14 mouse cellular contexts compared by ENCODE assay signal in genomic region chr15:12368357-12368756, GRCm38 (mm10). TPM values are rescaled to one million over a fixed set of nuclear protein-coding genes. Genes with fewer than 3 reads are reported as not detected.
DNase-seq lines count a peak whose midpoint lies in the region; ATAC-seq and TF ChIP-seq lines count a peak whose summit lies in the region.
"Had no signal": no experiment of that assay in that cellular context is flagged by ENCODE, and none has a peak within 500 bp of the region (broad histone marks: within the 10 kb centered on the region; RNA-seq: fewer than 3 reads in every experiment).

No protein-coding gene starts in this region.

- H3K4me1 ChIP-seq in heart, embryonic 14.5 days (ENCODE audit: control insufficient read depth in 2 of 2, insufficient read depth in 2 of 2, low read length in 2 of 2), result peaks cover 15 to 16% of the 10 kb centered on the region in 2 experiments
- H3K4me1 ChIP-seq in MEL (ENCODE audit: control insufficient read depth in 1 of 2, insufficient read depth in 2 of 2, low read length in 2 of 2), result peaks cover 22 to 45% of the 10 kb centered on the region in 2 experiments
- peaks cover 17% of the 10 kb centered on the region; the same call in 1 of the 2 replicates for H3K4me1 ChIP-seq in heart, postnatal 0 days (ENCODE audit: control insufficient read depth, insufficient read depth)
- peaks cover 29% of the 10 kb centered on the region for H3K4me1 ChIP-seq in liver, embryonic 16.5 days (ENCODE audit: control insufficient read depth, low read depth, low read length)
- H3K4me1 ChIP-seq in forebrain, embryonic 16.5 days (replicated peaks; ENCODE audit: control insufficient read depth, insufficient read depth, low read length), result peaks cover 36% of the 10 kb centered on the region

- no peak for ATAC-seq in heart, embryonic 14.5 days (ENCODE audit: insufficient number of reproducible peaks, insufficient read depth, low FRiP score, low read depth)
- no peak for ATAC-seq in heart, postnatal 0 days (ENCODE audit: insufficient read depth, low read depth)
- no peak for ATAC-seq in liver, embryonic 16.5 days (ENCODE audit: low read depth)
- ATAC-seq in forebrain, embryonic 16.5 days, result no peak

- peak overlapping the region; percentile 37; the same call in 1 of the 2 replicates for H3K4me2 ChIP-seq in heart, embryonic 14.5 days (ENCODE audit: low read length)
- no peak overlapping the region for H3K4me2 ChIP-seq in heart, postnatal 0 days (ENCODE audit: low read depth, low read length)
- peak overlapping the region; percentile 56; the same call in 1 of the 2 replicates for H3K4me2 ChIP-seq in liver, embryonic 16.5 days (ENCODE audit: low read depth, low read length)
- no peak overlapping the region for H3K4me2 ChIP-seq in forebrain, embryonic 16.5 days (ENCODE audit: low read length)
- H3K4me2 ChIP-seq: hindbrain, embryonic 15.5 days; limb, embryonic 13.5 days; neural tube, embryonic 12.5 days had no signal

- no peak overlapping the region for H3K9ac ChIP-seq in heart, embryonic 14.5 days (ENCODE audit: low read length)
- H3K9ac ChIP-seq in MEL (ENCODE audit: control insufficient read depth, low read depth, low read length, poor library complexity, severe bottlenecking), result peak overlapping the region; percentile 50
- H3K9ac ChIP-seq in heart, postnatal 0 days (replicated peaks; ENCODE audit: low read depth, low read length), result no peak overlapping the region
- H3K9ac ChIP-seq in liver, embryonic 16.5 days (ENCODE audit: low read depth, low read length), result 0 out of 2 replicates have a peak overlapping the region, but pooled peaks have one; percentile 4
- H3K9ac ChIP-seq in forebrain, embryonic 16.5 days (replicated peaks; ENCODE audit: low read depth, low read length), result no peak overlapping the region
- H3K9ac ChIP-seq: hindbrain, embryonic 15.5 days; limb, embryonic 13.5 days; neural tube, embryonic 12.5 days had no signal

- TF ChIP-seq EP300 in MEL (IDR thresholded peaks at IDR 0.05; ENCODE audit: low read depth in 1 of 2, low read length in 2 of 2), result no peak
- no peak for TF ChIP-seq EP300 in heart, postnatal 0 days (IDR thresholded peaks at IDR 0.05; ENCODE audit: low read depth)

- peaks cover 7% of the 10 kb centered on the region for H3K36me3 ChIP-seq in heart, embryonic 14.5 days (ENCODE audit: control insufficient read depth, insufficient read depth, low read length)
- peaks cover 0 to 39% of the 10 kb centered on the region in 2 experiments; a peak in 2 of 4 replicates for H3K36me3 ChIP-seq in MEL (ENCODE audit: control insufficient read depth in 1 of 2, insufficient read depth in 2 of 2, low read length in 2 of 2)
- H3K36me3 ChIP-seq in heart, postnatal 0 days (replicated peaks; ENCODE audit: control insufficient read depth, insufficient read depth, low read length), result peaks cover 50% of the 10 kb centered on the region
- H3K36me3 ChIP-seq in liver, embryonic 16.5 days (ENCODE audit: control insufficient read depth, insufficient read depth), result no peaks in the 10 kb centered on the region
- H3K36me3 ChIP-seq in forebrain, embryonic 16.5 days (ENCODE audit: control insufficient read depth, insufficient read depth), result no peaks in the 10 kb centered on the region
- H3K36me3 ChIP-seq: hindbrain, embryonic 15.5 days; neural tube, embryonic 12.5 days had no signal

- H3K79me2 ChIP-seq in MEL (ENCODE audit: control insufficient read depth, insufficient read depth, low read length, poor library complexity), result no peaks in the 10 kb centered on the region; the same call in 1 of the 2 replicates

- WGBS in heart, embryonic 14.5 days, result 80% methylated on average over 11 of the region's 11 CpGs
- WGBS in heart, postnatal 0 days, result 74% methylated on average over 11 of the region's 11 CpGs
- WGBS in liver, embryonic 16.5 days (ENCODE audit: insufficient replicate concordance), result 69% methylated on average over 11 of the region's 11 CpGs
- WGBS in forebrain, embryonic 16.5 days, result 58% methylated on average over 11 of the region's 11 CpGs

- no peak for DNase-seq in heart, adult 8-10 months (ENCODE audit: low spot score)
- no peak for DNase-seq in MEL (ENCODE audit: low read depth, low spot score)
- DNase-seq in heart, postnatal 0 days (ENCODE audit: low spot score), result no peak
- DNase-seq in urinary bladder, postnatal 4 days (ENCODE audit: low spot score in 2 of 2), result no peak
- DNase-seq: cerebellum, adult 9-11 months; gastrocnemius, postnatal 25 days; thymus, postnatal 36 days had no signal

- peak overlapping the region; percentile 41 to 77 for H3K27ac ChIP-seq in heart, embryonic 14.5 days (replicated peaks in 1 of 2; ENCODE audit: control insufficient read depth in 1 of 2, insufficient read depth in 1 of 2, low read depth in 2 of 2, low read length in 2 of 2)
- H3K27ac ChIP-seq in MEL (ENCODE audit: control insufficient read depth, low read depth, low read length), result peak overlapping the region; percentile 98
- H3K27ac ChIP-seq in heart, postnatal 0 days (ENCODE audit: low read depth), result peak overlapping the region; percentile 41; the same call in 1 of the 2 replicates
- peak overlapping the region; percentile 78 for H3K27ac ChIP-seq in liver, embryonic 16.5 days (ENCODE audit: low read length)
- no peak overlapping the region for H3K27ac ChIP-seq in forebrain, embryonic 16.5 days (ENCODE audit: low read length)
- H3K27ac ChIP-seq: limb, embryonic 13.5 days; neural tube, embryonic 12.5 days had no signal

- TF ChIP-seq RAD21 in MEL (IDR thresholded peaks at IDR 0.05; ENCODE audit: low read depth, low read length), result no peak

- no peaks in the 10 kb centered on the region for H3K27me3 ChIP-seq in heart, embryonic 14.5 days (ENCODE audit: control insufficient read depth, insufficient read depth, low read length)
- no peaks in the 10 kb centered on the region for H3K27me3 ChIP-seq in MEL (ENCODE audit: control insufficient read depth in 1 of 2, insufficient read depth in 2 of 2, low read length in 2 of 2)
- no peaks in the 10 kb centered on the region for H3K27me3 ChIP-seq in heart, postnatal 0 days (ENCODE audit: control insufficient read depth, insufficient read depth, low read length)
- H3K27me3 ChIP-seq in liver, embryonic 16.5 days (ENCODE audit: control insufficient read depth, insufficient read depth, low read depth, low read length), result no peaks in the 10 kb centered on the region
- H3K27me3 ChIP-seq in forebrain, embryonic 16.5 days (replicated peaks; ENCODE audit: control insufficient read depth, insufficient read depth, low read length), result no peaks in the 10 kb centered on the region
- H3K27me3 ChIP-seq: hindbrain, embryonic 15.5 days; neural tube, embryonic 12.5 days had no signal

- no peak for TF ChIP-seq POLR2A in MEL (IDR thresholded peaks at IDR 0.05; ENCODE audit: control insufficient read depth in 1 of 2, insufficient read depth in 1 of 2, low read depth in 1 of 2, low read length in 2 of 2, poor library complexity in 1 of 2)

- H3K4me3 ChIP-seq in heart, embryonic 14.5 days (ENCODE audit: control insufficient read depth in 1 of 2, insufficient read depth in 1 of 2, low read depth in 1 of 2, low read length in 2 of 2), result no peak overlapping the region
- peak overlapping the region; percentile 9 to 20 for H3K4me3 ChIP-seq in MEL (ENCODE audit: control insufficient read depth in 1 of 2, insufficient read depth in 1 of 2, low read depth in 2 of 2, low read length in 2 of 2)
- H3K4me3 ChIP-seq in heart, postnatal 0 days (ENCODE audit: low read depth, low read length), result no peak overlapping the region
- no peak overlapping the region for H3K4me3 ChIP-seq in liver, embryonic 16.5 days (ENCODE audit: low read depth, low read length)
- no peak overlapping the region for H3K4me3 ChIP-seq in forebrain, embryonic 16.5 days (replicated peaks; ENCODE audit: low read length)
- H3K4me3 ChIP-seq: hindbrain, embryonic 15.5 days; limb, embryonic 13.5 days; neural tube, embryonic 12.5 days had no signal

- no peaks in the 10 kb centered on the region for H3K9me3 ChIP-seq in heart, embryonic 14.5 days (ENCODE audit: control insufficient read depth, low read length)
- H3K9me3 ChIP-seq in MEL (replicated peaks; ENCODE audit: insufficient read depth, low read length), result no peaks in the 10 kb centered on the region
- H3K9me3 ChIP-seq in heart, postnatal 0 days (replicated peaks; ENCODE audit: control insufficient read depth, low read length), result no peaks in the 10 kb centered on the region
- H3K9me3 ChIP-seq in liver, embryonic 16.5 days (replicated peaks; ENCODE audit: control insufficient read depth, low read length), result no peaks in the 10 kb centered on the region
- H3K9me3 ChIP-seq in forebrain, embryonic 16.5 days (ENCODE audit: control insufficient read depth, low read length), result no peaks in the 10 kb centered on the region
- H3K9me3 ChIP-seq: hindbrain, embryonic 15.5 days; limb, embryonic 13.5 days; neural tube, embryonic 12.5 days had no signal

- TF ChIP-seq CTCF in MEL (IDR thresholded peaks at IDR 0.05 in 2 of 3, conservative IDR thresholded peaks at IDR 0.05 in 1 of 3; ENCODE audit: control insufficient read depth in 1 of 3, insufficient read depth in 1 of 3, low read depth in 2 of 3, low read length in 3 of 3, poor library complexity in 1 of 3, severe bottlenecking in 1 of 3), result no peak
- no peak for TF ChIP-seq CTCF in heart, postnatal 0 days (IDR thresholded peaks at IDR 0.05; ENCODE audit: low read depth)

RNA-seq across cellular contexts. Expression of gene 1810049J17Rik, which starts 46.7 kb away (rescaled TPM):
- 0.54 TPM in 1 of 2 replicates, not detected in the other for polyA plus RNA-seq in heart, embryonic 14.5 days (2014; fragmentation: Nextera tagmentation; extraction: Ambion mirVana)
- under 1 TPM in 1 of 4 experiments, not detected in 3; 0.65 TPM for total RNA-seq in heart, adult 8-10 months (2022)
- total RNA-seq in MEL (2012; rRNA removed), result 17.9 and 23.9 TPM in 2 replicates
- polyA plus RNA-seq in MEL (2012; ENCODE audit: insufficient read depth in 1 of 2, insufficient read length in 2 of 2, low read depth in 1 of 2, low replicate concordance in 2 of 2, missing spikeins in 1 of 2), result not detected
- not detected in 2 replicates for total RNA-seq in heart, postnatal 0 days (2014; rRNA removed; ENCODE audit: low replicate concordance)
- 0.44 and 1.1 TPM in 2 replicates for polyA plus RNA-seq in heart, postnatal 0 days (2015; fragmentation: Nextera tagmentation; extraction: Ambion mirVana)
- polyA plus RNA-seq in liver, embryonic 16.5 days (2015; fragmentation: Nextera tagmentation; extraction: Ambion mirVana), result 1.1 and 1.4 TPM in 2 replicates
- not detected in 2 replicates for polyA plus RNA-seq in forebrain, embryonic 16.5 days (2015; fragmentation: Nextera tagmentation; extraction: Ambion mirVana)
- total RNA-seq: megakaryocyte, adult 5-6 weeks had no signal

RNA-seq across cellular contexts. Expression of gene Golph3, which starts 47.1 kb away (rescaled TPM):
- 85.4 and 87.7 TPM in 2 replicates for polyA plus RNA-seq in heart, embryonic 14.5 days (2014; fragmentation: Nextera tagmentation; extraction: Ambion mirVana)
- 10 to 100 TPM; 64.8 to 73.0 (median 72.5) TPM for total RNA-seq in heart, adult 8-10 months (2022)
- total RNA-seq in MEL (2012; rRNA removed), result 99.2 and 113 TPM in 2 replicates
- 100 to 1,000 TPM in 1 of 2 experiments, 10 to 100 TPM in 1; 81.1 to 149 TPM for polyA plus RNA-seq in MEL (2012; ENCODE audit: insufficient read depth in 1 of 2, insufficient read length in 2 of 2, low read depth in 1 of 2, low replicate concordance in 2 of 2, missing spikeins in 1 of 2)
- 135 and 215 TPM in 2 replicates for total RNA-seq in heart, postnatal 0 days (2014; rRNA removed; ENCODE audit: low replicate concordance)
- polyA plus RNA-seq in heart, postnatal 0 days (2015; fragmentation: Nextera tagmentation; extraction: Ambion mirVana), result 51.1 and 55.3 TPM in 2 replicates
- polyA plus RNA-seq in liver, embryonic 16.5 days (2015; fragmentation: Nextera tagmentation; extraction: Ambion mirVana), result 38.1 and 41.1 TPM in 2 replicates
- polyA plus RNA-seq in forebrain, embryonic 16.5 days (2015; fragmentation: Nextera tagmentation; extraction: Ambion mirVana), result 56.7 and 70.2 TPM in 2 replicates

Comparison
In these comparisons a context has a peak if more than half of its experiments do, and no peak if none do; other contexts are left out.
1. H3K4me2 ChIP-seq: peak in heart, embryonic 14.5 days (single experiment) and liver, embryonic 16.5 days (single experiment); none in heart, postnatal 0 days (single experiment) and forebrain, embryonic 16.5 days (single experiment).
2. H3K4me3 ChIP-seq: peak in MEL (2 of 2); none in heart, embryonic 14.5 days (0 of 2), heart, postnatal 0 days (single experiment), liver, embryonic 16.5 days (single experiment) and forebrain, embryonic 16.5 days (single experiment).
3. H3K9ac ChIP-seq: peak in MEL (single experiment) and liver, embryonic 16.5 days (single experiment); none in heart, embryonic 14.5 days (single experiment), heart, postnatal 0 days (single experiment) and forebrain, embryonic 16.5 days (single experiment).